Mouse (Mus musculus): ENCODE measurements around the gene Prokr2.

- TF ChIP-seq TCF3 (IDR thresholded peaks at IDR 0.05; ENCODE audit: insufficient read length, low read depth) (no peak), MAX (IDR thresholded peaks at IDR 0.05; ENCODE audit: low read depth) (no peak), TCF12 (IDR thresholded peaks at IDR 0.05; ENCODE audit: insufficient read depth, poor library complexity, severe bottlenecking) (no peak), E2F4 (IDR thresholded peaks at IDR 0.05; ENCODE audit: insufficient read depth) (no peak), POLR2AphosphoS2 (IDR thresholded peaks at IDR 0.05; ENCODE audit: insufficient read length, low read depth) (no peak), POLR2A (IDR thresholded peaks at IDR 0.05; ENCODE audit: insufficient read length, low read depth) (no peak), REST (IDR thresholded peaks at IDR 0.05; ENCODE audit: insufficient read depth, insufficient read length) (no peak)
These were observed 12.9 kb upstream of the Prokr2 start for GRCm38 (mm10) chr2:132398136-132398535.

Measured in myocyte (in vitro differentiated cells).